Mouse (Mus musculus): ENCODE results near the gene Gm1979.
"Not testable (repeated sequence)": the region's sequence is repeated elsewhere in the genome, so short reads cannot be mapped to it uniquely, and the experiment has no call there.

DNA sequence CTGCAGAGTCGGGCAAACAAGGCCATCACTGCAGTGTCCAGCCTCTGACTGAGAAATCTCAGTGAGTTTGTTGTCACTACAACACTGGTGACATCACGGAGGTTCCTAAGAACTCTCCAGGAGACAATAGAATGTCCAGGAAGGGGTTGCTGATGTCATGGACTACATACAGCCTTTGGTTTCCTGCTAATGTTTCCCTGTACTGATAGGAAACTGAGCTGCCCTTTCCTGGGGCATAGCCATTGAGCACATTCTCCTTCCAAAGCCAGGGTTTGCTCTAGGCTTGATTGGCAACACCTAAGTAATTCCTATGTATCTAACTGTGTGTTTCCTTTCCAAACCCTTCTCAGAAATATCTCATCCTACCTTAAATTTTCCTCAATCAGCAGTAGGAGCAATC lies 32.0 kb downstream of the Gm1979 start, which contains the start of gene Gm21680:
- TF ChIP-seq EP300 (IDR thresholded peaks at IDR 0.05; ENCODE audit: low read depth in 1 of 2, low read length in 2 of 2); ELF1 (IDR thresholded peaks at IDR 0.05; ENCODE audit: low read depth, low read length); CHD1 (IDR thresholded peaks at IDR 0.05; ENCODE audit: low read depth, low read length); CTCF (IDR thresholded peaks at IDR 0.05 in 2 of 3, conservative IDR thresholded peaks at IDR 0.05 in 1 of 3; ENCODE audit: control insufficient read depth in 1 of 3, insufficient read depth in 1 of 3, low read depth in 2 of 3, low read length in 3 of 3, poor library complexity in 1 of 3, severe bottlenecking in 1 of 3): not testable (repeated sequence)

Measured in MEL (cell line).